Mouse (Mus musculus) hindbrain, embryonic 13.5 days (tissue): ENCODE data around the gene Hdac5. TPM values are rescaled to one million over a fixed set of nuclear protein-coding genes. Genes with fewer than 3 reads are reported as not detected.

Experiments used
- ATAC-seq: fragments of 200-750 bp; cut with Nextera tagmentation; 2 replicates; pipeline ENCODE4 v1.8.0; 2017; ENCODE audit warnings: moderate TSS enrichment; ENCODE audit not compliant: low FRiP score
- H3K27ac ChIP-seq: fragments of 300-500 bp; sonication (generic); 2 replicates; pipeline ENCODE4 v1.5.1; 2015; ENCODE audit warnings: inconsistent platforms, mild to moderate bottlenecking, moderate library complexity
- H3K27me3 ChIP-seq: fragments of 300-500 bp; sonication (generic); 2 replicates; pipeline ENCODE4 v1.6.1; 2015; ENCODE audit warnings: mild to moderate bottlenecking, inconsistent platforms
- H3K36me3 ChIP-seq: fragments of 300-500 bp; sonication (generic); 2 replicates; pipeline ENCODE4 v1.6.1; 2015; ENCODE audit warnings: mild to moderate bottlenecking, inconsistent platforms
- H3K4me1 ChIP-seq: fragments of 300-500 bp; sonication (generic); replicated peaks from 2 replicates; pipeline ENCODE4 v1.6.1; 2015; ENCODE audit warnings: inconsistent platforms
- H3K4me2 ChIP-seq: fragments of 300-500 bp; sonication (generic); 2 replicates; pipeline ENCODE4 v1.6.1; 2015; ENCODE audit warnings: inconsistent platforms, mild to moderate bottlenecking, moderate library complexity
- H3K4me3 ChIP-seq: fragments of 300-500 bp; sonication (generic); 2 replicates; pipeline ENCODE4 v1.5.1; 2015; ENCODE audit warnings: mild to moderate bottlenecking, inconsistent platforms
- H3K9ac ChIP-seq: fragments of 300-500 bp; sonication (generic); 2 replicates; pipeline ENCODE4 v1.6.1; 2015; ENCODE audit warnings: mild to moderate bottlenecking, inconsistent platforms
- H3K9me3 ChIP-seq: fragments of 300-500 bp; sonication (generic); 2 replicates; pipeline ENCODE4 v1.6.1; 2016; ENCODE audit warnings: inconsistent platforms
- WGBS: fragments of 180-500 bp; shearing (Covaris S2); methylation state at CpG from one replicate; pipeline ENCODE4 v1.1.7; 2015; 5-methylcytosine and 5-hydroxymethylcytosine counted together
- polyA plus RNA-seq: library from polyadenylated mRNA; unstranded; fragments of >200 nt; fragmentation: Nextera tagmentation; extraction: Ambion mirVana; gene quantifications from 2 replicates; pipeline ENCODE4 v1.2.1, GENCODE M21; 2015

Gene Hdac5
- polyA plus RNA-seq, 1 experiment from 2014 or later, result 85.4 TPM

DNA sequence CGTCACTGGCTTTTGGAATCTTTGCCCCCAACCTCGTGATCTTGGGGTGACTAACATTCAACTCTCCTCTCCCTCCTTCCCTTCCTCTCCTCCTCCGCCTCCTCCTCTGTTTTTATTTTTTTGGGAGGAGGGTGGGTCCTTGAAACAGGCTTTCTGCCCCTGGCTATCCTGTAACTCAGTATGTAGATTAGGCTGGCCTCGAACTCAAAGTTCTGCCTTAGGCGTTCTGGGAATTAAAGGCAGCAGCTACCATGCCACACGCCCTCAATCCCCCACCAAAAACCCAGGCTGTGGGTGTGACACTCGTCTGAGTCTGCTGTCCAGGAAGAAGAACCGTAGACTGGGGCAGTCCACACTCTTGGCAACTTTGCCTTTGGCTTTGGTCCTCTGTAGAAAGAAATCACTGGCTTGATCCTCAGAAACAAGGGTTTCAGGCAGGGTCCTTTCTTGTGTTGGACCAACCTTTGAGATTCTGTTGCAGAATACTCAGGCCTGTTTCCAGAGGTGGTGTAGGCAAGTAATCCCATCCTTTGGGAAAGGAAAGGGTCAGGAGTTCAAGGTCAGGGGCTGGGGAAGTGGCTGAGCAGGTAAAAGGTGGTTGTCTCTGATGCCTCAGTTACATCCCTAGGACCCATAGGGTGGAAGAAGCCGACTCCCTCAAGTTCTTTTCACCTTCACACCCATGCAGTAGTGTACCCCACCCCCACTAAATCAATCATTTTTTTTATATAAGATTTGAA is 19.6 kb upstream of the Hdac5 start:
- no peaks in the 10 kb centered on the region for H3K27me3 ChIP-seq
- no peaks in the 10 kb centered on the region for H3K36me3 ChIP-seq
- H3K4me3 ChIP-seq, result peak overlapping the region; percentile 47
- H3K4me2 ChIP-seq, result peak overlapping the region; percentile 83
- H3K4me1 ChIP-seq, result peaks cover 26% of the 10 kb centered on the region
- H3K27ac ChIP-seq, result no peak overlapping the region
- no peaks in the 10 kb centered on the region for H3K9me3 ChIP-seq
- ATAC-seq, result no peak
- 10% methylated on average over 9 of the region's 9 CpGs for WGBS
- peak overlapping the region; percentile 60 for H3K9ac ChIP-seq

DNA sequence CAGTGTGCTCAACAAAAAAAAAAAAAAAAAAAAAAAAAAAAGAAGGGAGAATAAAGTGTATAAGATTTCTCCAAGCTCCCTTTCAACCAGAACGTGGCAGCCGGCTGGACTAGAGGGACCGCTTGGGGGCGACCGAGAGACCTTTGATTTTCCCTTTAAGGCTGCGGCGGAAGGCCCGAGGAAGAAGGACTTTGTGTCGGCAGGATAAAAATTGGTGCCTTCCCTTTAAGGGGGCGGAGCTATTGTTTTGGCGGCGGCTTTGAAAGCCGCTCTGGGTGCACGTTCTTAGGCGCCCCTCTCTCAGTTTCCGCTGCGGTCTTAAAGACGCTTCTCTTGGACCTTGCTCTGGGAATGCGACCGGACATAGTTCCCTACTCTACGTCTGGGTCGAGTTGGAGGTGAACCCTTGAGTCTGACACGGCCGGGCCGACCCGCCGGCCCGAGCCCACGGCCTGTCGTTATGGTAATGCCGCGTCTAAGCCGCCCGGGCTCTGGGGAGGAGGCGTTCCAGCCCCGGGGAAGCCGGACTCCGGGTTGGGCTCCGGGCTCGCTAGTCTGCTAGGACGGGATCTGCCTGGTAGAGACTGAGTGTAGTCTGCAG is 18.8 kb upstream of the Hdac5 start, which contains the start of gene BC030867:
BC030867 (plus strand) TSS at position 253 of the 601 bp plus-strand sequence.
- peak within 1 kb of the TSS; percentile 60 for H3K9ac ChIP-seq
- peaks cover 30% of the 10 kb centered on the region for H3K4me1 ChIP-seq
- H3K4me2 ChIP-seq, result peak within 1 kb of the TSS; percentile 83
- no peaks in the 10 kb centered on the region for H3K27me3 ChIP-seq
- peak; percentile 29; the same call in 1 of the 2 replicates for ATAC-seq
- H3K27ac ChIP-seq, result no peak within 1 kb of the TSS; the same call in 1 of the 2 replicates
- under 1% methylated on average over 41 of the region's 41 CpGs for WGBS
- peak within 1 kb of the TSS; percentile 47 for H3K4me3 ChIP-seq
- no peaks in the 10 kb centered on the region for H3K9me3 ChIP-seq
- H3K36me3 ChIP-seq, result no peaks in the 10 kb centered on the region

DNA sequence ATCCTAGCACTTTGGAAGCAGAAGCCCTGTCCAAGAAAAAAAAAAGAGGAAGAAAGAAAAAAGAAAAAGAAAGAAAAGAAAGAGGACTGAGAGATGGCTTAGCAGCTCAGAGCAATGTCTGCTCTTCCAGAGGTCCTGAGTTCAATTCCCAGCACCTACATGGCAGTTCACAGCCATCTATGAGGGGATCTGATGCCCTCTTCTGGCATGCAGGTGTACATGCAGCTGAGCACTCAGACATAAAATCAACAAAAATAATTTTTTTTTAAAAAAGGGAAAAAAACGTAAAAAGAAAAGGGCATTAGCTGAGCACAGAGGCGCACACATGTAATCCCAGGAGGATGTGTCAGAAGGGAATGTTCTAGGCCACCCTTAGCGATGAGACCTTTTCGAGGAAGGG is 16.9 kb upstream of the Hdac5 start:
- Histone ChIP-seq H3K4me1 (peaks cover 30% of the 10 kb centered on the region), H3K36me3 (no peaks in the 10 kb centered on the region), H3K4me2 (no peak overlapping the region), H3K4me3 (no peak overlapping the region), H3K9me3 (no peaks in the 10 kb centered on the region), H3K27ac (no peak overlapping the region), H3K27me3 (no peaks in the 10 kb centered on the region), H3K9ac (no peak overlapping the region)
- WGBS, result 87% methylated on average over 4 of the region's 4 CpGs
- no peak for ATAC-seq

DNA sequence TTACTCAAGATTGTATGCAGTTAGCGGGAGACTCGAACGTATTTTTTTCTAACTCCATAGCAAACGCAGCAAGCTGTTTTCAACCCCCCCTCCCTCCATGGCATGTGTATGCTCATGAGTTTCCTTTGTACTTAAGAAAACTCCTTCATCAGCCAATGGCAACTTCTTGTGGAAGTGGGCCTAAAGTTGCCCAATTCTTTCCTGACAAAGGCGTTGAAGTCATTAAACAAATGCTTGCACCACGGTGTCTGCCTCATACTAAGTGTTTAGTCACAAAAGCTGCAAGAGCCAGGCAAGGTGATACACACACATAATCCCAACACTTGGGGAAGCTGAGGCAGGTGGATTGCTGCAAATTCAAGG is 16.3 kb upstream of the Hdac5 start:
- Histone ChIP-seq H3K36me3 (no peaks in the 10 kb centered on the region), H3K4me3 (no peak overlapping the region), H3K27ac (no peak overlapping the region), H3K4me1 (peaks cover 30% of the 10 kb centered on the region), H3K9me3 (no peaks in the 10 kb centered on the region), H3K27me3 (no peaks in the 10 kb centered on the region), H3K4me2 (peak overlapping the region; percentile 62; the same call in 1 of the 2 replicates), H3K9ac (no peak overlapping the region; the same call in 1 of the 2 replicates)
- no peak for ATAC-seq
- 82% methylated on average over 6 of the region's 6 CpGs for WGBS

DNA sequence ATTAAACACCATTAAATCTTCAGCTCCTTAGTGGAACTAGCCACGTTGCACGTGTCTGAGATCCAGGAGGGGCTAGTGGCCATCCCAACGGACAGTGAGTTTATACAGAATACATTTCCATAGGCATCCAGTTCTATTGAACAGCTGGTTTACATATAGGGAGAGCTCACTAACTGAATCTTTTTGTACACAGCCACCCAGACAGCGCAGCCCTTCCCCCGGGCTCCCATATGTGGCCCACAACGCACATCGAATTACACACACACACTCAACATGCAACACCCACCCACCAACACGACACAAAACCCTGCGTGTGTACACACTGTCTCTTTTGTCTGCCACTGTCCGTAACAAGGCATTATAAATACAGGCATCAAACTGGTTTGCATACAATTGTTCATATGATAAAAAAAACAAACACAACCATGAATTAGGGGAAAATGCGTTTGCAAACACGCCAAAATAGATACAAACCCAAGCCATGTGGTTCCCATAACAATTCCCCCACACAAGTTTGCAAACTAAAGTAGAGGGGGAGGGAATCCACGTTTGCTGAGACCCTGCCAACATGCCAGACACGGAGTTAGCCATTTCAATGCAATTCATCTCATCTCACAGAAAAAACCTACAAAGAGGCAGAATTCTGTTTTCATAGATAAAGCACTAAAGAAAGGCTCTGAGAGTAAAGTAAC is 15.8 kb upstream of the Hdac5 start:
- Histone ChIP-seq H3K4me2 (peak overlapping the region; percentile 62), H3K4me3 (peak overlapping the region; percentile 36), H3K4me1 (peaks cover 30% of the 10 kb centered on the region), H3K27me3 (no peaks in the 10 kb centered on the region), H3K9me3 (no peaks in the 10 kb centered on the region), H3K9ac (peak overlapping the region; percentile 65; the same call in 1 of the 2 replicates), H3K27ac (peak overlapping the region; percentile 75), H3K36me3 (no peaks in the 10 kb centered on the region)
- no peak; the same call in 1 of the 2 replicates for ATAC-seq
- 46% methylated on average over 14 of the region's 14 CpGs for WGBS

DNA sequence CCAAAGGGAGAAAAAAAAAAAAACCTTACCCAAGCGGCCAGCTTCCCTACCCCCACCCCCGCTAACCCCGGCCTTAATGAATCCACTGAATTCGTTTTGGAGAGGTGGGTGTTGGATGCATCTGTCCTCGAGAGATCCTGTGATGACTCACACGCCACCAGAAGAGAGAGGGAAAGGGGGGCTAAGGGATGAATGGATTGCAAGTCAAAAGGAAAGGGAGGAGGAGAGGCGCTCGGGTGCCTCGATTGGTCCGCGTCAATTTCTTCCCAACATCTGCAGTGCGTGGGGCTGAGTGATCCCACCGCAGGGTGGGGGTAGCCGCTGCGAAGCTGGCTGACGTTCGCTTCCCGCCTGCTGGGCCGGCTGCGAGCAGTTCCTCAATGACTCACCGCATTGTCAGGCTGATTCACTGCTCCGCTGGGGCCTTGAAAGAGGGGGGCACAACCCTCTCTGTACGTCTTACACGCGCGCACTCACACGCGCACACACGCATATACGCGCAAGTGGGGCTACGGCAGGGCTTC is 15.0 kb upstream of the Hdac5 start:
- WGBS, result under 1% methylated on average over 32 of the region's 32 CpGs
- H3K27ac ChIP-seq, result peak overlapping the region; percentile 75
- no peaks in the 10 kb centered on the region for H3K9me3 ChIP-seq
- H3K36me3 ChIP-seq, result no peaks in the 10 kb centered on the region
- H3K4me1 ChIP-seq, result peaks cover 30% of the 10 kb centered on the region
- peak overlapping the region; percentile 62 for H3K4me2 ChIP-seq
- H3K9ac ChIP-seq, result peak overlapping the region; percentile 65
- ATAC-seq, result peak; percentile 81
- H3K27me3 ChIP-seq, result no peaks in the 10 kb centered on the region
- peak overlapping the region; percentile 36 for H3K4me3 ChIP-seq

DNA sequence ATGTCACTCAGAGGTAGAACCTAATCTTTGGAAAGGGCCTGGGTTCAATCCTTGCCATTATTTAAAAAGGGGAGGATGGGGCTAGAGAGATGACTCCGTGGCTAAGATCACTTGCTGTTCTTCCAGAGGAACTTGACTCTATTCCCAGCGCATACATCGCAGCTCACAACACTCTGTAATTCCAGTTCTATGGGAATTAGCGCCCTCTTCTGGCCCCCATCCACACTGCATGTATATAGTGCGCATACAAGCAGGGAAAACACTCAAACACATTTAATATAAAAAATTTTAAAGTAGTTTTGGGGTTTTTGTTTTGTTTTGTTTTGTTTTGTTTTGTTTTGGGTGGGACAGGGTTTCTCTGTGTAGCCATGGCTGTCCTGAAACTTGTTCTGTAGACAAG is 11.9 kb upstream of the Hdac5 start:
- Histone ChIP-seq H3K27me3 (no peaks in the 10 kb centered on the region), H3K9ac (no peak overlapping the region), H3K4me3 (no peak overlapping the region), H3K9me3 (no peaks in the 10 kb centered on the region), H3K27ac (no peak overlapping the region), H3K36me3 (no peaks in the 10 kb centered on the region), H3K4me2 (no peak overlapping the region), H3K4me1 (peaks cover 19% of the 10 kb centered on the region)
- 51% methylated on average over 5 of the region's 5 CpGs for WGBS
- ATAC-seq, result no peak

DNA sequence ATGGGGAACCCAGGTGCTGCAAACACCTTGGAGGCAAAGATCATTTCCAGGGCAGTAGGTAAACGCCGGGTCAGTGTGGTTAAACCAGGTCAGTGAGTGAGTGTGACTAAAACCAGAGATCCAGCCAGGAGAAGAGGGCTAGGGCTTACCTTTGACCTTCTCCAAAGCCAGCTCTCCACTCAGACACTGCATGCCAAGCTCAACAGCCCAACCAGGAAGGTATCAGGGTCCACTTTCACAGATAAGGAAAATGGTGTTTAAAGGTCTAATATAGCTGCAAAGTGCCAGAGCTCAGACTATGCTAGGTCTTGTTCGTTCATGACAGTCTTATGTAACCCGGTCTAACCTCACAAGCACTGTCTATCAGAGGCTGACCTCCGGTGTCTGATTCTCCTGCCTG is 11.3 kb upstream of the Hdac5 start:
- no peak for ATAC-seq
- Histone ChIP-seq H3K27ac (no peak overlapping the region), H3K9ac (no peak overlapping the region), H3K4me2 (no peak overlapping the region), H3K27me3 (no peaks in the 10 kb centered on the region), H3K4me1 (peaks cover 19% of the 10 kb centered on the region), H3K36me3 (no peaks in the 10 kb centered on the region), H3K9me3 (no peaks in the 10 kb centered on the region), H3K4me3 (no peak overlapping the region)
- WGBS, result 92% methylated on average over 5 of the region's 5 CpGs

DNA sequence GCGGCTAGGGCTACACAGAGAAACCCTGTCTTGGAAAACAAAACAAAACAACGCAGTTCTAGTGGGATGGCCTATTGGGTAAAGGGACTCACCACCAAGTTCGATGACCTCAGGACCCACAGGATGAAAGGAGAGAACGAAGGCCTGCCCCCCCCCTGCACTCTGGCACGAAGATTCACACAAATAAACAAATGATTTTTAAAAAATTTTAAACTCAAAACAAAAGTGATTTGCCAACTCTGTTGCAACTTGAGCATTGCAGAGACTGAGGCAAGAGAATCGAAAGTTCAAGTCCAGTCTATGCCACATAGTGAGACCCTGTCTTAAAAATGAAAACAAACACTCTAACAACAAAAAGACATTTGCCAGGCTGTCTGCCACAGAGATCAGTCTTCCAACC is 10.7 kb upstream of the Hdac5 start:
- no peak for ATAC-seq
- 88% methylated on average over 6 of the region's 6 CpGs for WGBS
- peaks cover 15% of the 10 kb centered on the region for H3K4me1 ChIP-seq

DNA sequence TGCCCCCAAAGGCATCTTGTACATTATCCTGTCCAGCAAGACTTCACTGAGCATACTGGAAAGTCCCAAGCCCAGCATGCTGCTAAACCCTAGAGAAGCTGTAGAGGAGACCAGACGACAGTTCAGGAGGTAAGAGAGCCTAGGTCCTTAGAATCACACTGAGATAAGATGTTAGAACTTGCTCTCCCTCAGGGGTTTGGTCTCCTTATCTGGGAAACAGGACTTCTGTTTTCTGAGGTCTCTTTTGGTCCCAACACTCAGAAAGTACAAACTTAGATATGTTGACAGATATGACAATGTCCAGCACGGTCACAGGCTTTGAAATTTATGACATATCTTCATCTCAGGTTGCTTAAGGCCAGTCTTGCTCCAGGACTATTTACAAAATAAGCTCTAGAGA is 6.1 kb upstream of the Hdac5 start:
- H3K9me3 ChIP-seq, result no peaks in the 10 kb centered on the region
- H3K9ac ChIP-seq, result no peak overlapping the region
- ATAC-seq, result no peak
- WGBS, result 86% methylated on average over 2 of the region's 2 CpGs
- no peak overlapping the region for H3K4me2 ChIP-seq
- no peaks in the 10 kb centered on the region for H3K27me3 ChIP-seq
- H3K27ac ChIP-seq, result no peak overlapping the region
- no peaks in the 10 kb centered on the region for H3K4me1 ChIP-seq
- H3K4me3 ChIP-seq, result no peak overlapping the region
- no peaks in the 10 kb centered on the region for H3K36me3 ChIP-seq

More for the DNA sequence above, 10.7 kb upstream of the Hdac5 start:
- no peaks in the 10 kb centered on the region for H3K9me3 ChIP-seq
- no peak overlapping the region for H3K9ac ChIP-seq
- H3K36me3 ChIP-seq, result no peaks in the 10 kb centered on the region
- no peak overlapping the region for H3K27ac ChIP-seq
- no peaks in the 10 kb centered on the region for H3K27me3 ChIP-seq
- H3K4me3 ChIP-seq, result no peak overlapping the region
- no peak overlapping the region for H3K4me2 ChIP-seq

DNA sequence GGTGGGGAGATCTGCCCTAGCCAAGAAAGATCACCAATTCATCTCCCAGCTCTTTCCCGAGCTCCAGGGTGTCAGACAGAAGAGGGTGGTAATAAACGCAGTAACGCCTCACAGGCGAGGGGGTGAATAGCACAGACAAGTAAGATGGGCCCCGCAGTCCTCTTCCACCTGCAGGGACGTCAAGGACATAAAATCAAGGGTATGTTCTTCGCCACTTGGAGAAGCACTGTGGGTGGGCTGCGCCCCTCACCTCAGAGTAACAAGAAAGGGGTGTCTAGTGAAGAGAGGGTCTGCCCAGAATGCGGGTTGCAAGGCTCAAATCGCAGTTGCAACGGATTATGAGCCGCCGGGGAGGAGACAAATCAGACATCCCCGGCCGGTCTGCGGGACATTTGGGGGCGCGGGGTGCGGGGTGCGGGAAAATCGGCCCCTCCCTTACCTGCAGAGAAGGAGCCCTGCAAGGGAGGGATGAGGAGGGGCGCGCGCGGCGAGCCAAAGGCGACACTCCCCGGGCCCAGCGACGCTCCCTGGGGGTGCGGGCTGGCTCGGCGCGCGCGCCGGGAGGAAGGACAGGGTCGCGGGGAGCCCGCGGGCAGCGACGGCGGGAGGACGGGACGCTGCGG is 524 bp downstream of the Hdac5 start:
- no peaks in the 10 kb centered on the region for H3K36me3 ChIP-seq
- peak overlapping the region; percentile 96 for H3K27ac ChIP-seq
- peak overlapping the region; percentile 82 for H3K4me2 ChIP-seq
- peak; percentile 22 for ATAC-seq
- H3K4me3 ChIP-seq, result peak overlapping the region; percentile 78
- H3K9me3 ChIP-seq, result no peaks in the 10 kb centered on the region
- peak overlapping the region; percentile 93 for H3K9ac ChIP-seq
- peaks cover 54% of the 10 kb centered on the region for H3K4me1 ChIP-seq
- no peaks in the 10 kb centered on the region for H3K27me3 ChIP-seq
- 1% methylated on average over 32 of the region's 47 CpGs for WGBS
